Mouse (Mus musculus): ENCODE data around the gene Mrpl2. TPM values are rescaled to one million over a fixed set of nuclear protein-coding genes. Genes with fewer than 3 reads are reported as not detected.
A peak's percentile ranks its signal among the peaks of the same experiment; 100 is the strongest.

Gene Mrpl2
- polyA plus RNA-seq, 1 experiment: 33.5 TPM

- peak overlapping the region; percentile 44 for H3K4me3 ChIP-seq (ENCODE audit: insufficient read depth, low read length)
- H3K4me1 ChIP-seq (ENCODE audit: control insufficient read depth, insufficient read depth, low read length): peaks cover 4% of the 10 kb centered on the region
- H3K27ac ChIP-seq (ENCODE audit: insufficient read depth, low read length): peak overlapping the region; percentile 90; the same call in 1 of the 2 replicates
- TF ChIP-seq POLR2A (IDR thresholded peaks at IDR 0.05; ENCODE audit: low read depth, low read length): peak; percentile 41
- TF ChIP-seq CTCF (IDR thresholded peaks at IDR 0.05; ENCODE audit: borderline replicate concordance, insufficient read depth, low read length): no peak
Measured at GRCm38 (mm10) chr17:46651292-46651691, 5.3 kb downstream of the Mrpl2 start.

- Histone ChIP-seq H3K4me3 (ENCODE audit: insufficient read depth, low read length) (peak overlapping the region; percentile 44), H3K4me1 (ENCODE audit: control insufficient read depth, insufficient read depth, low read length) (peaks cover 2% of the 10 kb centered on the region), H3K27ac (ENCODE audit: insufficient read depth, low read length) (no peak overlapping the region)
- no peak for TF ChIP-seq CTCF (IDR thresholded peaks at IDR 0.05; ENCODE audit: borderline replicate concordance, insufficient read depth, low read length)
- no peak for TF ChIP-seq POLR2A (IDR thresholded peaks at IDR 0.05; ENCODE audit: low read depth, low read length)
Measured at GRCm38 (mm10) chr17:46651755-46652547, 5.9 kb downstream of the Mrpl2 start.

- TF ChIP-seq POLR2A (IDR thresholded peaks at IDR 0.05; ENCODE audit: low read depth, low read length): no peak
- Histone ChIP-seq H3K4me3 (ENCODE audit: insufficient read depth, low read length) (no peak overlapping the region), H3K27ac (ENCODE audit: insufficient read depth, low read length) (no peak overlapping the region), H3K4me1 (ENCODE audit: control insufficient read depth, insufficient read depth, low read length) (no peaks in the 10 kb centered on the region; the same call in 1 of the 2 replicates)
Measured at GRCm38 (mm10) chr17:46656054-46656453, 10.0 kb downstream of the Mrpl2 start.

GRCm38 (mm10) chr17:46661351-46661750 is 15.3 kb downstream of the Mrpl2 start:
- Histone ChIP-seq H3K4me1 (ENCODE audit: control insufficient read depth, insufficient read depth, low read length) (no peaks in the 10 kb centered on the region), H3K27ac (ENCODE audit: insufficient read depth, low read length) (no peak overlapping the region), H3K4me3 (ENCODE audit: insufficient read depth, low read length) (no peak overlapping the region)
- TF ChIP-seq CTCF (IDR thresholded peaks at IDR 0.05; ENCODE audit: borderline replicate concordance, insufficient read depth, low read length): no peak
- TF ChIP-seq POLR2A (IDR thresholded peaks at IDR 0.05; ENCODE audit: low read depth, low read length): no peak

GRCm38 (mm10) chr17:46661981-46662380 is 16.0 kb downstream of the Mrpl2 start:
- Histone ChIP-seq H3K4me3 (ENCODE audit: insufficient read depth, low read length) (no peak overlapping the region), H3K27ac (ENCODE audit: insufficient read depth, low read length) (no peak overlapping the region), H3K4me1 (ENCODE audit: control insufficient read depth, insufficient read depth, low read length) (no peaks in the 10 kb centered on the region)
- TF ChIP-seq CTCF (IDR thresholded peaks at IDR 0.05; ENCODE audit: borderline replicate concordance, insufficient read depth, low read length): no peak
- TF ChIP-seq POLR2A (IDR thresholded peaks at IDR 0.05; ENCODE audit: low read depth, low read length): no peak

- TF ChIP-seq CTCF (IDR thresholded peaks at IDR 0.05; ENCODE audit: borderline replicate concordance, insufficient read depth, low read length): no peak
- no peak for TF ChIP-seq POLR2A (IDR thresholded peaks at IDR 0.05; ENCODE audit: low read depth, low read length)
- H3K27ac ChIP-seq (ENCODE audit: insufficient read depth, low read length): no peak overlapping the region
Measured at GRCm38 (mm10) chr17:46662730-46663129, 16.7 kb downstream of the Mrpl2 start.

GRCm38 (mm10) chr17:46667712-46668111 is 21.7 kb downstream of the Mrpl2 start:
- H3K27ac ChIP-seq (ENCODE audit: insufficient read depth, low read length): no peak overlapping the region
- TF ChIP-seq CTCF (IDR thresholded peaks at IDR 0.05; ENCODE audit: borderline replicate concordance, insufficient read depth, low read length) (no peak), POLR2A (IDR thresholded peaks at IDR 0.05; ENCODE audit: low read depth, low read length) (no peak)
- no peak overlapping the region for H3K4me3 ChIP-seq (ENCODE audit: insufficient read depth, low read length)
- H3K4me1 ChIP-seq (ENCODE audit: control insufficient read depth, insufficient read depth, low read length): no peaks in the 10 kb centered on the region

More at GRCm38 (mm10) chr17:46662730-46663129, 16.7 kb downstream of the Mrpl2 start:
- Histone ChIP-seq H3K4me3 (ENCODE audit: insufficient read depth, low read length) (no peak overlapping the region), H3K4me1 (ENCODE audit: control insufficient read depth, insufficient read depth, low read length) (no peaks in the 10 kb centered on the region)

- TF ChIP-seq POLR2A (IDR thresholded peaks at IDR 0.05; ENCODE audit: low read depth, low read length) (no peak), CTCF (IDR thresholded peaks at IDR 0.05; ENCODE audit: borderline replicate concordance, insufficient read depth, low read length) (no peak)
- Histone ChIP-seq H3K4me1 (ENCODE audit: control insufficient read depth, insufficient read depth, low read length) (peaks cover 5% of the 10 kb centered on the region), H3K4me3 (ENCODE audit: insufficient read depth, low read length) (no peak overlapping the region), H3K27ac (ENCODE audit: insufficient read depth, low read length) (no peak overlapping the region)
Measured at GRCm38 (mm10) chr17:46669911-46670310, 23.9 kb downstream of the Mrpl2 start.

GRCm38 (mm10) chr17:46673850-46674529 is 28.0 kb downstream of the Mrpl2 start, which contains the start of gene Rrp36:
Rrp36 (minus strand) TSS chr17:46674352.
- TF ChIP-seq POLR2A (IDR thresholded peaks at IDR 0.05; ENCODE audit: low read depth, low read length) (peak; percentile 86), CTCF (IDR thresholded peaks at IDR 0.05; ENCODE audit: borderline replicate concordance, insufficient read depth, low read length) (no peak)
- Histone ChIP-seq H3K4me1 (ENCODE audit: control insufficient read depth, insufficient read depth, low read length) (peaks cover 8% of the 10 kb centered on the region), H3K27ac (ENCODE audit: insufficient read depth, low read length) (peak within 1 kb of the TSS; percentile 84), H3K4me3 (ENCODE audit: insufficient read depth, low read length) (peak within 1 kb of the TSS; percentile 75)

Measured in embryonic fibroblast, embryonic 13.5 days (primary cell).